Mouse (Mus musculus) stomach, postnatal 0 days (tissue): Measurements from ENCODE around the gene Mrc1.

ENCODE experiments used
- CTCF ChIP-seq: IDR thresholded peaks from 2 replicates; pipeline ENCODE4 v1.5.1; 2016; ENCODE audit warnings: antibody characterized with exemption, low read depth, mild to moderate bottlenecking, moderate library complexity
- EP300 ChIP-seq: optimal IDR thresholded peaks from 2 replicates; pipeline ENCODE3; 2016; ENCODE audit warnings: antibody characterized with exemption

DNA sequence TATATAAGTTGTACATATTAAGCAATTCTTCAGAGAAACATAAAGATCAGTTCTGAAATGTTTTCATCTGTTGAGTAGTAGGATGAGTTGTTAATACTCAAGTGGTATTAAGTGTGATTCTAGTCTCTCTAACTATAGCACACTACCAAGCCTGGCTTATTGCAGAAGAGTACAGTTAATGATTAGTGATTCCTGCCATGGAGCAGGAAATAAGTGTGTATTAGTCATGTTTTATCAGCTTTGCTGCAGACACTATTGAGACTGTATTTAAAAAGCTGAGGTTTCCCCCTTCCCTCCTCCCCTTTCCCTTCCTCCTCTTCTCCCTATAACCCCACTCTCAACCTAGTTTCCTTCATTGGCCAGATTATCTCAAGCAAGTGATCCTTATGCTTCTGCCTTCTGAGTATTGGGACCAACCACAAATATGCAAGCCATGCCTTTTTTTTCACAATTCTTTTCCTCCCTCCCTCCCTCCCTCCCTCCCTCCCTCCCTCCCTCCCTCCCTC is 29.2 kb downstream of the Mrc1 start:
- TF ChIP-seq CTCF = no peak
- no peak for TF ChIP-seq EP300
